Mouse (Mus musculus) MEL (cell line): Measurements from ENCODE around the gene Igsf1. TPM values are rescaled to one million over a fixed set of nuclear protein-coding genes. Genes with fewer than 3 reads are reported as not detected.

Experiments used
- DNase-seq: peaks from one replicate; pipeline ENCODE4 v3.0.0; 2011; ENCODE audit warnings: low read depth, low spot score
- H3K27ac ChIP-seq: 2 replicates; pipeline ENCODE4 v1.5.1; 2012; ENCODE audit warnings: low read depth, mild to moderate bottlenecking, control low read depth, low read length, moderate library complexity; ENCODE audit not compliant: control insufficient read depth
- H3K27me3 ChIP-seq, 2 experiments: fragments of 150-350 bp in 1 of 2; sonication (generic) in 1 of 2; 2 replicates each; pipeline ENCODE4 v1.6.1; 2012; ENCODE audit warnings: low read length in 2 of 2, mild to moderate bottlenecking in 2 of 2, improper control_type of control experiment in 1 of 2, moderate library complexity in 1 of 2; ENCODE audit not compliant: insufficient read depth in 2 of 2, control insufficient read depth in 1 of 2
- H3K36me3 ChIP-seq, 2 experiments: 2 replicates each; pipeline ENCODE4 v1.6.1; 2012 to 2014; ENCODE audit warnings: low read length in 2 of 2, improper control_type of control experiment in 1 of 2, inconsistent platforms in 1 of 2, mild to moderate bottlenecking in 1 of 2; ENCODE audit not compliant: insufficient read depth in 2 of 2, control insufficient read depth in 1 of 2
- H3K4me1 ChIP-seq, 2 experiments: fragments of 150-350 bp in 1 of 2; sonication (generic) in 1 of 2; 2 replicates each; pipeline ENCODE4 v1.6.1; 2012; ENCODE audit warnings: low read length in 2 of 2, improper control_type of control experiment in 1 of 2, mild to moderate bottlenecking in 1 of 2; ENCODE audit not compliant: insufficient read depth in 2 of 2, control insufficient read depth in 1 of 2
- H3K4me3 ChIP-seq, 2 experiments: fragments of 150-350 bp in 1 of 2; sonication (generic) in 1 of 2; 2 replicates each; pipeline ENCODE4 v1.5.1; 2012; ENCODE audit warnings: low read depth in 2 of 2, low read length in 2 of 2, mild to moderate bottlenecking in 2 of 2, moderate library complexity in 2 of 2, control low read depth in 1 of 2, improper control_type of control experiment in 1 of 2; ENCODE audit not compliant: control insufficient read depth in 1 of 2, insufficient read depth in 1 of 2
- H3K79me2 ChIP-seq: 2 replicates; pipeline ENCODE4 v1.6.1; 2012; ENCODE audit warnings: mild to moderate bottlenecking, low read length, moderate library complexity; ENCODE audit not compliant: control insufficient read depth, poor library complexity, insufficient read depth
- H3K9ac ChIP-seq: 2 replicates; pipeline ENCODE4 v1.6.1; 2012; ENCODE audit warnings: low read depth, mild to moderate bottlenecking, control low read depth, low read length, moderate library complexity; ENCODE audit not compliant: control insufficient read depth, poor library complexity, severe bottlenecking
- H3K9me3 ChIP-seq: fragments of 150-350 bp; sonication (generic); replicated peaks from 2 replicates; pipeline ENCODE4 v1.6.1; 2012; ENCODE audit warnings: mild to moderate bottlenecking, low read length, improper control_type of control experiment, moderate library complexity; ENCODE audit not compliant: insufficient read depth
- BHLHE40 ChIP-seq: IDR thresholded peaks from 2 replicates; pipeline ENCODE4 v1.6.1; 2012; ENCODE audit warnings: low read depth, mild to moderate bottlenecking, inconsistent platforms, low read length, improper control_type of control experiment, borderline replicate concordance
- CTCF ChIP-seq, 3 experiments: IDR thresholded peaks in 2 of 3; conservative IDR thresholded peaks in 1 of 3; 2 replicates each; pipeline ENCODE4 v1.5.1; 2011 to 2012; ENCODE audit warnings: low read length in 3 of 3, low read depth in 2 of 3, mild to moderate bottlenecking in 2 of 3, improper control_type of control experiment in 1 of 3, inconsistent platforms in 1 of 3, mixed read lengths in 1 of 3, moderate library complexity in 1 of 3; ENCODE audit not compliant: control insufficient read depth in 1 of 3, insufficient read depth in 1 of 3, poor library complexity in 1 of 3, severe bottlenecking in 1 of 3
- EP300 ChIP-seq, 2 experiments: IDR thresholded peaks; 2 replicates each; pipeline ENCODE4 v1.6.1; 2011; ENCODE audit warnings: improper control_type of control experiment in 2 of 2, low read length in 2 of 2, low read depth in 1 of 2, mild to moderate bottlenecking in 1 of 2
- MAX ChIP-seq: IDR thresholded peaks from 2 replicates; pipeline ENCODE4 v1.6.1; 2011; ENCODE audit warnings: low read length, improper control_type of control experiment
- MAZ ChIP-seq: IDR thresholded peaks from 2 replicates; pipeline ENCODE4 v1.6.1; 2012; ENCODE audit warnings: low read depth, mild to moderate bottlenecking, inconsistent platforms, low read length, improper control_type of control experiment
- MXI1 ChIP-seq: IDR thresholded peaks from 2 replicates; pipeline ENCODE4 v1.6.1; 2011; ENCODE audit warnings: mild to moderate bottlenecking, low read depth, low read length, improper control_type of control experiment
- MYB ChIP-seq: IDR thresholded peaks from 2 replicates; pipeline ENCODE4 v1.6.1; 2011; ENCODE audit warnings: mild to moderate bottlenecking, low read depth, low read length, improper control_type of control experiment
- NRF1 ChIP-seq: IDR thresholded peaks from 2 replicates; pipeline ENCODE4 v1.6.1; 2014; ENCODE audit warnings: low read depth, mild to moderate bottlenecking, inconsistent platforms, low read length, improper control_type of control experiment, moderate library complexity; ENCODE audit not compliant: poor library complexity, insufficient read depth, severe bottlenecking
- POLR2AphosphoS2 ChIP-seq: IDR thresholded peaks from 2 replicates; pipeline ENCODE4 v1.6.1; 2011; ENCODE audit warnings: low read length, improper control_type of control experiment
- POLR2AphosphoS5 ChIP-seq: IDR thresholded peaks from 2 replicates; pipeline ENCODE4 v1.6.1; 2012; ENCODE audit warnings: low read depth, borderline replicate concordance, mild to moderate bottlenecking, inconsistent platforms, low read length, moderate library complexity, mixed read lengths
- USF1 ChIP-seq: IDR thresholded peaks from 2 replicates; pipeline ENCODE4 v1.6.1; 2014; ENCODE audit warnings: low read depth, mild to moderate bottlenecking, inconsistent platforms, low read length, improper control_type of control experiment, moderate library complexity
- polyA plus RNA-seq, 2 experiments: library from polyadenylated mRNA; stranded (reverse) in 1 of 2; unstranded in 1 of 2; fragments of >175 nt in 1 of 2; fragments of >200 nt in 1 of 2; gene quantifications; 2 replicates each; pipeline versions ENCODE4 v1.2.1 to v1.2.4; 2012; ENCODE audit warnings: low replicate concordance in 2 of 2, low read depth in 1 of 2; ENCODE audit not compliant: insufficient read length in 2 of 2, insufficient read depth in 1 of 2, missing spikeins in 1 of 2
- total RNA-seq: library from RNA; depleted of rRNA; stranded (reverse); fragments of 300-350 nt; gene quantifications from 2 replicates; pipeline ENCODE4 v1.2.3, GENCODE M21; 2012; rRNA removed

Gene Igsf1
- total RNA-seq (not detected in 2 replicates), polyA plus RNA-seq (not detected)

DNA sequence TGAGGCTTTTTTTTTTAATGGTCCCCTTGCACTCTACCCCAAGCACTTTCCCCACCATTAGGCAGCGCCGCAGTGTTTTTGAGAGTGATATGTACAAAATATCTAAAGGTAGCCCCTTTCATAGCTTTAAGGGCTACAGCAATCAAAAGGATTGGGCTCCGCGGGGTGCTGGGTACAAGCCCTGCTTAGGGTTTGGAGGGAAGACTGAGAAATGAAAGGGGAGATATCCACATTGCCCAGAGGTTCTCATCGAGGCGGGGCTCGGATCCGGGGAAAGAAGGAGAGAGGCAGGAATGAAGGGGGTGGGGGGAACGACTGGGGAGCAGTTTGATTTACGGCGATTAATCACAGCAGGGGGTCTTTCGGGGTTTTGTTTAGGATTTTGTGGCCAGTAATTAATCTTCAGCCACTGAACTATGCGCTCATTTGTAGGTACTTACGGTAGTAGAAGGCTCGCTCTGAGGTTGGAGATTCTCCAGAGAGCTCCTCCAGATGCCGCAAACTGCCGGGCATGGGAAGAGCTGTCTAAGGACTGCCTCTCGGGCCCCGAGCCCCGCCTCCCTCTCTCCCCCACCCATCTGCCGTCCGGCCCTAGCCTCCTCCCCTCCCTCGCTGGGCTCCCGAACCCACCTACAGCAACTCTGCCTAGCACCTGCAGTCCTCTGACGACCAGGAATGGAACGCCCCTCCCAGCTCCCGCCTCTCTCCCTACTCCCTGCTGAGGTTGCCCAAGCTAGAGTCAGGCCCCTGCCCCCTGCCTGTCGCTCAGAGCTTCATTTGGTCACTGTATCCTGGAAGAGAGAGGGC is at the start of gene Igsf1:
Igsf1 (minus strand) TSS at position 537 of the 807 bp plus-strand sequence.
- H3K36me3 ChIP-seq, result no peaks in the 10 kb centered on the region
- H3K4me3 ChIP-seq, result no peak within 1 kb of the TSS
- H3K4me1 ChIP-seq, result no peaks in the 10 kb centered on the region
- H3K27ac ChIP-seq, result no peak within 1 kb of the TSS
- no peak within 1 kb of the TSS for H3K9ac ChIP-seq
- no peaks in the 10 kb centered on the region for H3K79me2 ChIP-seq
- TF ChIP-seq MAZ (no peak), MXI1 (no peak), BHLHE40 (no peak), MYB (no peak), USF1 (no peak), EP300 (IDR thresholded peaks at IDR 0.05; ENCODE audit: low read depth in 1 of 2, low read length in 2 of 2) (no peak)
- TF ChIP-seq, all 39 proteins: peak for 0
- H3K9me3 ChIP-seq, result no peaks in the 10 kb centered on the region
- H3K27me3 ChIP-seq, result no peaks in the 10 kb centered on the region
- no peak for DNase-seq

DNA sequence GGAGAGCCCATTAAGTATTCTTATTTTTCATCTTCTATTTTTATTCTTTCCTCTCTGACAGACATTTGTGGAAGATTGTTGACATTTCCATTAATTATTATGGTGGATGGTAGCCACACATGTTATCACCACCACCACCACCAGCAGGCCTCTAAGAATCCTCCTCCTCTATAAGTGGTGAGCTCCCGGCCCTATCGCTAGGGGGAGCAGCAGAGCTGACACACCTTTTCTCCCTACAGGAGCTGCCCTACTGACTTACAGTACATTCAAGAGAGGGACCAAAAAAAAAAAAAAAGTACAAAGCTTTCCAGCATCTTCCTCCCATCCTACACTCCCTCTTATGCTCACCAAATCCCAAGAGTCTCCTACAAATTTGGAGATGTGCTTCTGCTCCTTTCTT is 26.7 kb downstream of the Igsf1 start:
- Histone ChIP-seq H3K79me2 (no peaks in the 10 kb centered on the region), H3K36me3 (no peaks in the 10 kb centered on the region), H3K4me3 (no peak overlapping the region), H3K27ac (no peak overlapping the region), H3K27me3 (no peaks in the 10 kb centered on the region), H3K9ac (no peak overlapping the region), H3K9me3 (no peaks in the 10 kb centered on the region), H3K4me1 (no peaks in the 10 kb centered on the region)
- peak; percentile 3 for DNase-seq
- no peak for TF ChIP-seq MAX
- TF ChIP-seq CTCF (IDR thresholded peaks at IDR 0.05 in 2 of 3, conservative IDR thresholded peaks at IDR 0.05 in 1 of 3; ENCODE audit: control insufficient read depth in 1 of 3, insufficient read depth in 1 of 3, low read depth in 2 of 3, low read length in 3 of 3, poor library complexity in 1 of 3, severe bottlenecking in 1 of 3), result peak in 2 of 3 experiments; percentile 20 to 31; a peak in 4 of 6 replicates

DNA sequence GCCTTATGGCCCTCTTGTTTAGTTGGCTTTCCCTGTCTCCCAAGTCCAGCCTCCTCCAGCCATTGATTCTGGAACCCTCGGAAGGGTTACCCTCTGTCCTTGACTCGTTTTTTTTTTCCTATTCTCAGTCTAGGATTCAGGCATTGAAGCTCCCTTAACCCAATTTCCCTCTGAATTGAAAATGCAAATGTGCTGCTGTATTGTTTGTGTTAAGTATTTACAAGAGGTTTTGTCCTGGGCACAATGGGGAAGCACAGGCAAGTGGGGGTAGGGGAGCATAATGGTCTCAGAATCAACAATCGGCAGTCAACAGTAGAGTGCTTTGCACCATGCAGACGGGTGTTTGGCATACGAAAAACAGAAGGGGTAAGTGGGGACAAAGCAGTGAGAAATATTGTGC is 52.4 kb downstream of the Igsf1 start:
- H3K4me3 ChIP-seq, result no peak overlapping the region
- TF ChIP-seq MYB, result no peak
- TF ChIP-seq POLR2AphosphoS5, result no peak
- TF ChIP-seq POLR2AphosphoS2, result no peak
- TF ChIP-seq NRF1, result no peak
- TF ChIP-seq, all 39 proteins: peak for 0
- no peak for DNase-seq
- H3K27me3 ChIP-seq, result no peaks in the 10 kb centered on the region
- H3K79me2 ChIP-seq, result no peaks in the 10 kb centered on the region
- H3K9me3 ChIP-seq, result no peaks in the 10 kb centered on the region
- no peak overlapping the region for H3K27ac ChIP-seq
- H3K36me3 ChIP-seq, result no peaks in the 10 kb centered on the region
- no peak overlapping the region for H3K9ac ChIP-seq
- no peaks in the 10 kb centered on the region for H3K4me1 ChIP-seq
